Mouse (Mus musculus) adipose tissue, adult 10 weeks (tissue): Measurements from ENCODE around the gene C1qtnf12. TPM values are rescaled to one million over a fixed set of nuclear protein-coding genes. Genes with fewer than 3 reads are reported as not detected.

Experiments
- polyA plus RNA-seq: library from polyadenylated mRNA; stranded (reverse); fragments of 350-450 nt; fragmentation: Illumina TruSeq; extraction: RNeasy Lipid Tissue Mini Kit (QIAGEN cat#74804); gene quantifications from one replicate; pipeline ENCODE4 v1.2.3, GENCODE M21; 2014; ENCODE audit warnings: low read depth, low replicate concordance

Gene C1qtnf12
- polyA plus RNA-seq = 116 TPM

DNA sequence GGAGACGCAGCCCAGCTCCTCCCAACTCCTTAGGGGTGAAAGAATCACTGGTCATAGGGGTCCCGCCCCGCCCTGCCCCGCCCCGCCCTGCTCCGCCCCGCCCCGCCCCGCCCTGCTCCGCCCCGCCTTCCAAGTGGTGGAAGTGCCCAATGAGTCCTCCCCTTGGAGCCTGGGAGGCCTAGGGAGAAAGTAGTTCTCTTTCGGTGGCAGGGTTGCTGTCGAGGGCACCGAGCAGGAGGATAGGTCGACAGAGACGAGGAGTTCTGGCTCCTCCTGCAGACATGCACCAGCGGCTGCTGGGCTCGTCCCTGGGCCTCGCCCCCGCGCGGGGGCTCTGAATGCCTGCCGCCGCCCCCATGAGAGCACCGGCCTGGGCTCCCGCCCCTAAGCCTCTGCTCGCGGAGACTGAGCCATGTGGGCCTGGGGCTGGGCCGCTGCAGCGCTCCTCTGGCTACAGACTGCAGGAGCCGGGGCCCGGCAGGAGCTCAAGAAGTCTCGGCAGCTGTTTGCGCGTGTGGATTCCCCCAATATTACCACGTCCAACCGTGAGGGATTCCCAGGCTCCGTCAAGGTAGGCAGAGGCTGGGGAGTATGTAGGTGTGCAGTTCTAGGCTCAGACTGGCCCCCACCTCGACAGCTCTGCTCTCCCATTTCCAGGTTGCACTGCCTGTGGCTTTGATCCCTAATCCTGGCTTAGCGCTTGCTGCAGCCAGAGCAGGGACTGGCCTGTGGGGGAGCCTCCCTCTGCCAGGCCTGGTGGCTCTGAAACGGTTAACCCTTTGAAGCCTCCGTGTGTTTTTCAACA lies at the start of gene C1qtnf12:
Gene C1qtnf12 (plus strand): TSS at position 152 of the 805 bp plus-strand sequence.

DNA sequence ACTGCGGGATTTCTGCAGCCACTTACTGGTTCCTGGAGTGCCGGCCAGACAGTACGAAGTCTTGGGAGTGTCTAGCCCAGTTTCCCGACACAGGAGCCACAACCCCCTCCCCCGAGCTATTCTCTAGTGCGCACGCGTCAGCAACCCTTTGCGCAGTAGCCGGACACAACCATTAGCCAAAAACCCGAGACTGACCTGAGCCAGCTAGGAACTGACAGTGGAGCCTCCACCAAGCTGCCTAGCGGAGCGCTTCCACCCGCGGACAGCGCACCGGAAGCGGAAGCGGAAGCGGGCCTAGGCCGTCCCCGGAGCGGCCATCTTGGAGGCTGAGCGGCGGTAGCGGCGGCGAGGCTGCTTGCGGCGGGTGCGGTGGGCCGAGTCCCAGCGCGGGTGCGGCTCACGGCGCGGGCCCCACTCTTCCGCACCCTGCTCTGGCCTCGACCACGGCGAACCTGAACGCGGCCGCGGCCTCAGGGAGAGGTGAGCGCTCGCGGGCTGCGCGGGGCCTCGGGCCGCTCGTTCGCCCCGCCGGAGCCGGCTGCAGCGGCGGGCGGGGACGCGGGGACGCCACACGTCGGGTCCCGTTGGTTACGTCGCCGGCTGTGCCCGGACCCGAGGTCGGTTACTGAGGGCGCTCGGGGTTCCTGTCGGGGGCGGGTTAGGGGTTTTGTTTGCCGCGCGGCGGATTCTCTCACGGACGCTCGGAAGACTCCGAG lies 18.4 kb upstream of the C1qtnf12 start, which contains the start of gene Ube2j2:
Gene Ube2j2 (plus strand): TSS at position 298 of the 716 bp plus-strand sequence.

DNA sequence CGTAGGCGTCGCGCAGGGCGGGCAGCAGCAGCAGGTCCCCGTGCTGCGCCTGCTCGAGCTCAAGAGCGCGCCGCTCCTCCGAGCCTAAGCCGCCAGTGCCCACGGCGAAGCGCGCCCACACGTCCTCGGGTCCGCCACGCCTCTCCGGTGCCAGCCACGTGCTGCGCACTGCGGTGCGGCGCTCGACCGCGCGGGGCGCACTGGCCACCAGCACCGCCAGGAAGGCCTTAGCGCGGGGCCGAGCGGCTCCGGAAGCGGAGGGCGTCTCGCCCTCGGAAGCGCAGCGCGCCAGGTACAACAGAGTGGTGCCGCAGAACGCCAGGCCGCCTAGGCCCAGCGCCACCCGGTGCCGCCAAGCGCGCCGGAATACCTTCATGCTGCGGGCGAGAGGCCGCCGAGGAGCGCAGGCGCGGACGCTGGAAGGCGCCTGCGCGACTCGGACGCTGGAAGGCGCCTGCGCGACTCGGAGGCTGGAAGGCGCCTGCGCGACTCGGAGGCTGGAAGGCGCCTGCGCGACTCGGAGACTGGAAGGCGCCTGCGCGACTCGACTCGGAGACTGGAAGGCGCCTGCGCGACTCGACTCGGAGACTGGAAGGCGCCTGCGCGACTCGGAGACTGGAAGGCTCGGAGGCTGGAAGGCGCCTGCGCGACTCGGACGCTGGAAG lies 30.3 kb downstream of the C1qtnf12 start, which contains the start of the genes B3galt6 and Sdf4:
Gene B3galt6 (minus strand): TSS at position 409 of the 665 bp plus-strand sequence.
Gene Sdf4 (plus strand): TSS at position 632 of the 665 bp plus-strand sequence.

DNA sequence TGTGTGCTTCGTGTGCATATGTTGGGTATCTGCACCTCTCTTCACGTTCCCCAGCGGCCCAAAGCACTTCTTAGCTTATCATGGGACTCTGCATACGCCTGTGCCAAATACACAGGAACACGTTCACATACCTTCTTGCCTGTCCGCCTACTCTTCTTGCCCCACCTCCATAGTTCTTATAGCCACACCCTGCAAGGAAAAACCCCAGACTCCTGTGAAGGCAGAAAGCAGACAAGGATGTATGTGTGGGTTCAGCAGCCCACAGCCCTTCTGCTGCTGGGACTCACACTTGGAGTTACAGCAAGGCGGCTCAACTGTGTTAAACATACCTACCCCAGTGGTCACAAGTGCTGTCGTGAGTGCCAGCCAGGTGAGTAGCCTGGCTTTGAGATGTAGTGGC lies 51.5 kb downstream of the C1qtnf12 start, which contains the start of gene Tnfrsf4:
Gene Tnfrsf4 (plus strand): TSS at position 207 of the 400 bp plus-strand sequence.

Other genes starting within 250 kb of the C1qtnf12 start
- 0.89 TPM for gene Tmem240, start 227.5 kb upstream of the C1qtnf12 start, polyA plus RNA-seq
- gene Atad3a, start 201.2 kb upstream of the C1qtnf12 start, polyA plus RNA-seq = 33.3 TPM
- 15.1 TPM for gene Vwa1, start 187.6 kb upstream of the C1qtnf12 start, polyA plus RNA-seq
- 5.9 TPM for gene Tmem88b, start 176.4 kb upstream of the C1qtnf12 start, polyA plus RNA-seq
- 2.4 TPM for gene Ankrd65, start 171.9 kb upstream of the C1qtnf12 start, polyA plus RNA-seq
- gene Mrpl20, start 159.4 kb upstream of the C1qtnf12 start, polyA plus RNA-seq = 111 TPM
- gene Ccnl2, start 149.8 kb upstream of the C1qtnf12 start, polyA plus RNA-seq = 107 TPM
- gene Aurkaip1, start 131.0 kb upstream of the C1qtnf12 start, polyA plus RNA-seq = 96.0 TPM
- gene Mxra8, start 122.6 kb upstream of the C1qtnf12 start, polyA plus RNA-seq = 87.1 TPM
- gene Dvl1, start 114.9 kb upstream of the C1qtnf12 start, polyA plus RNA-seq = 63.2 TPM
- gene Tas1r3, start 99.0 kb upstream of the C1qtnf12 start, polyA plus RNA-seq = 0.24 TPM
- gene Cptp, start 92.9 kb upstream of the C1qtnf12 start, polyA plus RNA-seq = 15.3 TPM
- 20.0 TPM for gene Ints11, start 92.8 kb upstream of the C1qtnf12 start, polyA plus RNA-seq
- 20.0 TPM for gene Pusl1, start 70.5 kb upstream of the C1qtnf12 start, polyA plus RNA-seq
- 9.8 TPM for gene Acap3, start 70.5 kb upstream of the C1qtnf12 start, polyA plus RNA-seq
- gene Ube2j2, start 18.5 kb upstream of the C1qtnf12 start, polyA plus RNA-seq = 49.1 TPM
- gene B3galt6, start 30.3 kb downstream of the C1qtnf12 start, polyA plus RNA-seq = 5.6 TPM
- gene Sdf4, start 30.6 kb downstream of the C1qtnf12 start, polyA plus RNA-seq = 298 TPM
- gene Tnfrsf4, start 51.5 kb downstream of the C1qtnf12 start, polyA plus RNA-seq = 2.4 TPM
- 1.8 TPM for gene Tnfrsf18, start 63.8 kb downstream of the C1qtnf12 start, polyA plus RNA-seq
- 19.1 TPM for gene Ttll10, start 97.1 kb downstream of the C1qtnf12 start, polyA plus RNA-seq
- gene 9430015G10Rik, start 147.7 kb downstream of the C1qtnf12 start, polyA plus RNA-seq = 22.0 TPM
- 0.46 TPM for gene Rnf223, start 168.2 kb downstream of the C1qtnf12 start, polyA plus RNA-seq
- 58.2 TPM for gene Agrn, start 235.2 kb downstream of the C1qtnf12 start, polyA plus RNA-seq
- 14.3 TPM for gene Isg15, start 238.5 kb downstream of the C1qtnf12 start, polyA plus RNA-seq
- gene AW011738, start 241.0 kb downstream of the C1qtnf12 start, polyA plus RNA-seq = 5.0 TPM